Mouse (Mus musculus): Measurements from ENCODE around the gene Hist1h2af.
A peak's percentile ranks its signal among the peaks of the same experiment; 100 is the strongest.

Hist1h2af gene

GRCm38 (mm10) chr13:23513517-23513916 lies 20.2 kb upstream of the Hist1h2af start:
- DNase-seq (ENCODE audit: low read depth, low spot score) = peak; percentile 88

GRCm38 (mm10) chr13:23515281-23515680 lies 18.4 kb upstream of the Hist1h2af start:
- peak; percentile 80 for DNase-seq (ENCODE audit: low read depth, low spot score)

- DNase-seq (ENCODE audit: low read depth, low spot score) = peak; percentile 80
These were observed 17.7 kb upstream of the Hist1h2af start for GRCm38 (mm10) chr13:23515826-23516620.

- peak; percentile 78 for DNase-seq (ENCODE audit: low read depth, low spot score)
These were observed 16.7 kb upstream of the Hist1h2af start for GRCm38 (mm10) chr13:23516822-23517602.

GRCm38 (mm10) chr13:23517603-23518294 lies 16.0 kb upstream of the Hist1h2af start:
- peak; percentile 90 for DNase-seq (ENCODE audit: low read depth, low spot score)

GRCm38 (mm10) chr13:23518295-23518603 lies 15.5 kb upstream of the Hist1h2af start:
- DNase-seq (ENCODE audit: low read depth, low spot score) = no peak

GRCm38 (mm10) chr13:23518885-23519284 lies 14.8 kb upstream of the Hist1h2af start:
- peak; percentile 88 for DNase-seq (ENCODE audit: low read depth, low spot score)

- DNase-seq (ENCODE audit: low read depth, low spot score) = peak; percentile 91
These were observed 14.3 kb upstream of the Hist1h2af start for GRCm38 (mm10) chr13:23519416-23519815.

GRCm38 (mm10) chr13:23521703-23522102 lies 12.0 kb upstream of the Hist1h2af start:
- peak; percentile 91 for DNase-seq (ENCODE audit: low read depth, low spot score)

GRCm38 (mm10) chr13:23523976-23524375 lies 9.7 kb upstream of the Hist1h2af start:
- DNase-seq (ENCODE audit: low read depth, low spot score) = no peak

- DNase-seq (ENCODE audit: low read depth, low spot score) = peak; percentile 91
These were observed 9.1 kb upstream of the Hist1h2af start for GRCm38 (mm10) chr13:23524654-23525053.

GRCm38 (mm10) chr13:23525901-23526300 lies 7.8 kb upstream of the Hist1h2af start:
- peak; percentile 72 for DNase-seq (ENCODE audit: low read depth, low spot score)

- DNase-seq (ENCODE audit: low read depth, low spot score) = peak; percentile 91
These were observed 7.4 kb upstream of the Hist1h2af start for GRCm38 (mm10) chr13:23526312-23526711.

- DNase-seq (ENCODE audit: low read depth, low spot score) = no peak
These were observed 4.7 kb upstream of the Hist1h2af start for GRCm38 (mm10) chr13:23529005-23529404.

- DNase-seq (ENCODE audit: low read depth, low spot score) = no peak
These were observed 4.1 kb upstream of the Hist1h2af start for GRCm38 (mm10) chr13:23529480-23530165.

- DNase-seq (ENCODE audit: low read depth, low spot score) = peak; percentile 74
These were observed 3.4 kb upstream of the Hist1h2af start for GRCm38 (mm10) chr13:23530181-23530900.

- peak; percentile 97 for DNase-seq (ENCODE audit: low read depth, low spot score)
These were observed 2.5 kb upstream of the Hist1h2af start, which contains the start of gene Hist1h4h for GRCm38 (mm10) chr13:23530901-23531875. Hist1h4h (plus strand) TSS chr13:23531050.

- peak; percentile 49 for DNase-seq (ENCODE audit: low read depth, low spot score)
These were observed 1.2 kb upstream of the Hist1h2af start for GRCm38 (mm10) chr13:23532262-23533075.
